Mouse (Mus musculus) hindbrain, embryonic 15.5 days (tissue): ENCODE measurements around the gene Gckr. TPM values are rescaled to one million over a fixed set of nuclear protein-coding genes. Genes with fewer than 3 reads are reported as not detected.
"Not testable (repeated sequence)": the region's sequence is repeated elsewhere in the genome, so short reads cannot be mapped to it uniquely, and the experiment has no call there.

ENCODE experiments used
- ATAC-seq: fragments of 200-750 bp; cut with Nextera tagmentation; 2 replicates; pipeline ENCODE4 v1.8.0; 2017; ENCODE audit warnings: low read depth, moderate number of reproducible peaks, moderate TSS enrichment; ENCODE audit not compliant: low FRiP score
- H3K27ac ChIP-seq: fragments of 300-500 bp; sonication (generic); replicated peaks from 2 replicates; pipeline ENCODE4 v1.5.1; 2015; ENCODE audit warnings: mild to moderate bottlenecking, inconsistent platforms
- H3K27me3 ChIP-seq: fragments of 300-500 bp; sonication (generic); 2 replicates; pipeline ENCODE4 v1.6.1; 2015; ENCODE audit warnings: control low read depth, inconsistent platforms
- H3K36me3 ChIP-seq: fragments of 300-500 bp; sonication (generic); 2 replicates; pipeline ENCODE4 v1.6.1; 2015; ENCODE audit warnings: control low read depth, inconsistent platforms
- H3K4me1 ChIP-seq: fragments of 300-500 bp; sonication (generic); replicated peaks from 2 replicates; pipeline ENCODE4 v1.6.1; 2015; ENCODE audit warnings: control low read depth, inconsistent platforms
- H3K4me2 ChIP-seq: fragments of 300-500 bp; sonication (generic); 2 replicates; pipeline ENCODE4 v1.6.1; 2015; ENCODE audit warnings: moderate library complexity, mild to moderate bottlenecking, inconsistent platforms
- H3K4me3 ChIP-seq: fragments of 300-500 bp; sonication (generic); 2 replicates; pipeline ENCODE4 v1.5.1; 2015; ENCODE audit warnings: mild to moderate bottlenecking, inconsistent platforms
- H3K9ac ChIP-seq: fragments of 300-500 bp; sonication (generic); 2 replicates; pipeline ENCODE4 v1.6.1; 2015; ENCODE audit warnings: inconsistent platforms
- H3K9me3 ChIP-seq: fragments of 300-500 bp; sonication (generic); 2 replicates; pipeline ENCODE4 v1.6.1; 2016; ENCODE audit warnings: control low read depth, inconsistent platforms
- WGBS: fragments of 180-500 bp; shearing (Covaris S2); methylation state at CpG from one replicate; pipeline ENCODE4 v1.1.7; 2015; 5-methylcytosine and 5-hydroxymethylcytosine counted together
- polyA plus RNA-seq: library from polyadenylated mRNA; unstranded; fragments of >200 nt; fragmentation: Nextera tagmentation; extraction: Ambion mirVana; gene quantifications from 2 replicates; pipeline ENCODE4 v1.2.1, GENCODE M21; 2015

The Gckr gene
- polyA plus RNA-seq, 1 experiment from 2014 or later, result 0.19 TPM

DNA sequence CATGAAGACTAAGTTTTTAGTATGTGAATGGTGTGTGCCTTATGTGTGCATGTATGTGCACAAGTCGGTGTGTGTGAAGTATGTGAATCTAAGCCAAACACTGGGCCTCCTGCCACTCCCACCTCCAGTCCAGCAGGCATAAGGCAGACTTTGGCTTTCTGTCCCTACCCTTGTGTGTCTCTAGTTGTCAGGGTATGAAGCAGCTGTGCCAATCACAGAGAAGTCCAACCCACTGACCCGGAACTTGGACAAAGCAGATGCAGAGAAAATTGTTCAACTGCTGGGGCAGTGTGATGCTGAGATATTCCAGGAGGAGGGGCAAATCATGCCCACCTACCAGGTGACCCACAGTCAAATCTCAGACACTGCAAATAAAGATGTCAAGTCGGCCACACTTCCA is 738 bp downstream of the Gckr start:
- no peaks in the 10 kb centered on the region for H3K27me3 ChIP-seq
- no peak overlapping the region for H3K9ac ChIP-seq
- H3K9me3 ChIP-seq, result no peaks in the 10 kb centered on the region
- H3K4me3 ChIP-seq, result no peak overlapping the region
- peaks cover 17% of the 10 kb centered on the region for H3K4me1 ChIP-seq
- H3K4me2 ChIP-seq, result no peak overlapping the region
- H3K36me3 ChIP-seq, result no peaks in the 10 kb centered on the region; the same call in 1 of the 2 replicates
- ATAC-seq, result no peak
- H3K27ac ChIP-seq, result no peak overlapping the region
- 85% methylated on average over 3 of the region's 3 CpGs for WGBS

DNA sequence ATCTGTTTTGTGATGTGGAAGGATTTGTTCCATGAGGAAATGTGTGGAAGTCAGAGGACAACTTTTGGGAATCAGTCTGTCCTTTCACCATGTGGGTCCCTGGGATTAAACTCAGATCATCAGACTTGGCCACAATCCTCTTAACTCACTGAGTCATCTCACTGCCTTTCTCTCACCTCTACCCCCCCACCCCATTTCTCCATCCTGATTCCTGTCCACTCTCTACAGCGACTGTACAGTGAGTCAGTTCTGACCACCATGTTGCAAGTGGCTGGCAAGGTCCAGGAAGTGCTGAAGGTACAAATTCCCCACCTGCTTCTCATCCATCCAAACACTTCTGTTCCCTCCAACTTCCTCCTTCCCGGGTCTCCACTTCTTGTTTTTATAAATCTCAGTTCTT is 1.2 kb downstream of the Gckr start:
- no peak for ATAC-seq
- 65% methylated on average over 2 of the region's 2 CpGs for WGBS
- Histone ChIP-seq H3K4me1 (peaks cover 16% of the 10 kb centered on the region), H3K9me3 (no peaks in the 10 kb centered on the region), H3K36me3 (no peaks in the 10 kb centered on the region), H3K9ac (no peak overlapping the region), H3K27me3 (no peaks in the 10 kb centered on the region), H3K4me3 (no peak overlapping the region), H3K27ac (no peak overlapping the region), H3K4me2 (no peak overlapping the region)

DNA sequence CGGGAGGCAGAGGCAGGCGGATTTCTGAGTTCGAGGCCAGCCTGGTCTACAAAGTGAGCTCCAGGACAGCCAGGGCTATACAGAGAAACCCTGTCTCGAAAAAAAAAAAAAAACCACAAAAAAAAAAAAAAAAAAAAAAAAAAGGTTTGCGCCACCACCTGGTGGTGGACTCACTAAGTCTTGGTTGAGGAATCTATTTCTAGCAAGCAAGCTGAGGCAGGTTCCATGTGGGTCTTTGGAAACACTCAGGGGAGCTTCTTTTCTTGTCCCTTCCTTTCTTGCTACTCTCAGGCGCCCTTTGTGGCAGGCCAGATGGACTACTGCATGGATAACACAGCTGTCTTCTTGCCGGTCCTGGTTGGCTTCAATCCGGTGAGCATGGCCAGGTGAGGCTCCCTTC is 4.6 kb downstream of the Gckr start:
- Histone ChIP-seq H3K36me3 (no peaks in the 10 kb centered on the region), H3K4me2 (no peak overlapping the region), H3K4me1 (no peaks in the 10 kb centered on the region), H3K27ac (no peak overlapping the region), H3K9me3 (no peaks in the 10 kb centered on the region), H3K4me3 (no peak overlapping the region), H3K27me3 (no peaks in the 10 kb centered on the region), H3K9ac (no peak overlapping the region)
- ATAC-seq, result no peak
- 79% methylated on average over 8 of the region's 8 CpGs for WGBS

DNA sequence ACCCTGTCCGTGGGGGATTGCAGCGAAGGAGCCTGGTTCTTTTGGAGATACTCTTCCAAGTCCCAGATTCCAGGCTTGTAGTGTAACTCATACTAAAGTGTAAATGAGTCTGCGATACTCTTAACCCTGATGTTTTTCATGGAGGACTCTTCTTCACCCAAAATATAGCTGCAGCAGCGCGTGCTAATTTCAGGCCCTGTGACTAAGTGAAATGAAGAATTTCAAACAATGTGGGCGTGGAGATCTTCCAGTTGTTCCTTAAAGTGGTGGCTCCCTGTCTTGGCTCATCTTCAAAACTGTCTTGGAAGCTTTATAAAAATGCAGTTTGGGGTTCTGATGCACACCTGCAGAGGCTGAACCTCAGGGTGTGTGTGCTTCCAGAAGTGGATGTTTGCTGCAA is 5.8 kb downstream of the Gckr start:
- no peak overlapping the region for H3K9ac ChIP-seq
- no peak overlapping the region for H3K27ac ChIP-seq
- no peak overlapping the region for H3K4me3 ChIP-seq
- no peak overlapping the region for H3K4me2 ChIP-seq
- 90% methylated on average over 6 of the region's 6 CpGs for WGBS
- no peaks in the 10 kb centered on the region for H3K27me3 ChIP-seq
- H3K4me1 ChIP-seq, result no peaks in the 10 kb centered on the region
- ATAC-seq, result no peak
- H3K9me3 ChIP-seq, result no peaks in the 10 kb centered on the region
- no peaks in the 10 kb centered on the region for H3K36me3 ChIP-seq

DNA sequence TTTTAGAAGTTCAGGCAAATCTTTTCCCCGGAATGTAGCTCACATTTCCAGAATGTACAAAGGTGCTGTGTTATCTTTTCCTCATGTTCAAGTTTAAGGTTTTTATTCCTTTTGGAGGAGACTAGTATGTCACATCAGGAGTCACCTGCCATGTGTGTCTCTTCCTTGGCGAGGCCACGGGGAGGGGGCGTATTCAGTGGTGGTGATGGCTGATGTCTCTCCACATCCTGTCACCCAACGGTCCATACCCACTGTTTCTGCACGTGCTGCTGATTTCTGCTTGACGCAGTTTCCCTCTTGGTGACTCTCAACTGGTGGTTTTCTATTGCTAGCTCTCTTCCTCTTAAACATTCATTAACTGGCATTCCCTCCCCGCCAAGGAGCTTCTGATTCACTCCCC is 15.6 kb downstream of the Gckr start:
- Histone ChIP-seq H3K27ac (no peak overlapping the region), H3K36me3 (no peaks in the 10 kb centered on the region), H3K4me2 (no peak overlapping the region), H3K4me1 (no peaks in the 10 kb centered on the region), H3K4me3 (no peak overlapping the region), H3K27me3 (no peaks in the 10 kb centered on the region), H3K9me3 (no peaks in the 10 kb centered on the region), H3K9ac (no peak overlapping the region)
- no peak for ATAC-seq
- WGBS, result 86% methylated on average over 8 of the region's 8 CpGs

DNA sequence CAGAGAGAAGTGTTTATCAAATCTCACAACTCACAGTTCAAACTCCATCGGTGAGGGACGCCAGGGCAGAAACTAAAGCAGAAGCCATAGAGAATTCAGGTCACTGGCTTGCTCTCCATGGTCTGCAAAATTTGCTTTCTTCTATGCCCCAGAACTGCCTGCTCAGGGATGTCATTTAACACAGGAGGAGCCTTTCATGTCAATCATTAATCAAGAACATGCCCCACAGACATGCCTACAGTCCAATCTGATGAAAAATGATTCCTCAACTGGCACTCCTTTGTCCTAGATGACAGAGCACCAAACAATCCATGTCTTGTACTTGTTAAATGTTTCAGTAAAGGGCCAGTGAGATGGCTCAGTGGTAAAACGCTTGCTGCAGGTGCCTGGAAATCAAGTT is 25.5 kb downstream of the Gckr start:
- H3K4me1 ChIP-seq, result no peaks in the 10 kb centered on the region
- 83% methylated on average over 3 of the region's 3 CpGs for WGBS

DNA sequence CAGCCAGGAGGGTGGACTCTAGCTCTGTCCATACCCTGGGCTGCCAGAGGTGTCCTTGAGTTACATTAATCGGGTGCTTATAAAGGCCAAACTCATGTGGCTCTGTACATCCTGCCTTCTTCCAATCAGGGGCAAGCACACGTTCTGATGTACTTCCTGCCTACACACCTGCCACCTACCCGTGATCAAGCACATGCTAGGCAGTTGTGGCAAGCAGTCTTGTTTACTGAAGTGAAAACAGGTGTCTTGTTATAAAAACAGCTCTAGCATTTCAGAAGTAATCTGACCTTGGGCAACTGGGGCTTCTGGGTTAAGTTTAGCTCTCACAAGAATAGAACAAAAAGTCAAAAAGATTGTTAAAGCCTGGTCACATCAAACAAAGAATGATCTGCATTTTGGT is 26.8 kb downstream of the Gckr start:
- no peak for ATAC-seq
- Histone ChIP-seq H3K4me1 (no peaks in the 10 kb centered on the region), H3K36me3 (no peaks in the 10 kb centered on the region), H3K4me2 (no peak overlapping the region), H3K9ac (no peak overlapping the region), H3K27me3 (no peaks in the 10 kb centered on the region), H3K9me3 (no peaks in the 10 kb centered on the region), H3K27ac (no peak overlapping the region), H3K4me3 (no peak overlapping the region)
- 71% methylated on average over 3 of the region's 3 CpGs for WGBS

More for the DNA sequence above, 25.5 kb downstream of the Gckr start:
- no peaks in the 10 kb centered on the region for H3K27me3 ChIP-seq
- no peaks in the 10 kb centered on the region for H3K36me3 ChIP-seq
- H3K9me3 ChIP-seq, result no peaks in the 10 kb centered on the region
- H3K4me3 ChIP-seq, result no peak overlapping the region
- no peak overlapping the region for H3K4me2 ChIP-seq
- H3K9ac ChIP-seq, result no peak overlapping the region
- no peak for ATAC-seq
- H3K27ac ChIP-seq, result no peak overlapping the region

DNA sequence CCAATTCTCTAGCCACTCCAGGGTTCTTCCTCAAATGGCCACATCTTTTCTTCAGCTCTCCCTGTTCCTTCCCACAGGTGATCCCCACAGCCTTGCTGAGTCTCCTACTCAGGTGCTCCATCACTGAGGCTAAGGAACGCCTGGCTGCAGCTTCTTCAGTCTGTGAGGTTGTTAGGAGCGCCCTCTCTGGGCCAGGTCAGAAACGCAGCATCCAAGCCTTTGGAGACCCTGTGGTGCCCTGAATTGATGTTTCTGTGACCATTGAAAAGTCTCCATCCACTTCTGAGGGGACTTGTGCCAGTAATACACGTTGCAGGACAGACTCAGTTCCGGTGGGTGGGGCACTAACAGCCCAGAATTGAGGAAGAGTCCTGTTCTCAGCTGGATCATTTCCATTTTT is 29.6 kb downstream of the Gckr start:
- WGBS, result 25% methylated on average over 5 of the region's 5 CpGs
- no peaks in the 10 kb centered on the region for H3K9me3 ChIP-seq
- H3K27ac ChIP-seq, result no peak overlapping the region
- H3K27me3 ChIP-seq, result no peaks in the 10 kb centered on the region
- H3K4me3 ChIP-seq, result no peak overlapping the region
- no peaks in the 10 kb centered on the region for H3K4me1 ChIP-seq
- ATAC-seq, result no peak
- no peaks in the 10 kb centered on the region for H3K36me3 ChIP-seq
- no peak overlapping the region for H3K4me2 ChIP-seq
- H3K9ac ChIP-seq, result no peak overlapping the region

DNA sequence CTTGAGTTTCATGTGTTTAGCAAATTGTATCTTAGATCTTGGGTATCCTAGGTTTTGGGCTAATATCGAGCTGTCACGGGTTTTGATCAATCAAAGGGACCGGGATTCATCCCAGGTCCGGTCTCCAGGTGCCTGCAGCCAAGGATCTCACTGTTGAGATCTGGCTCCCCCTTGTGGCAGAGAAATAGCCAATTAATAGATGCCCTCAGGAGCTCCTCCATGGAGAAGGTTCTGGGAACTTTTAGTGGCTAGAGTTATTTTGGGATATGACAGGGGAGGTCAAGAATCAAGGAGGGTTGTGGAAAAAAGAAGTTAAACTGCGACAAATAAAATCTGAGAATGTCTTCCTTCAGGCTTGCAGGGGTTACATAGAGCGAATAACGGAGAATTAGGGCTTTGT is 31.0 kb downstream of the Gckr start:
- ATAC-seq, result no peak
- no peaks in the 10 kb centered on the region for H3K27me3 ChIP-seq
- H3K4me2 ChIP-seq, result no peak overlapping the region
- no peaks in the 10 kb centered on the region for H3K4me1 ChIP-seq
- WGBS, result 36% methylated on average over 7 of the region's 7 CpGs
- no peak overlapping the region for H3K4me3 ChIP-seq
- no peak overlapping the region for H3K27ac ChIP-seq
- no peaks in the 10 kb centered on the region for H3K36me3 ChIP-seq
- H3K9ac ChIP-seq, result no peak overlapping the region
- no peaks in the 10 kb centered on the region for H3K9me3 ChIP-seq

DNA sequence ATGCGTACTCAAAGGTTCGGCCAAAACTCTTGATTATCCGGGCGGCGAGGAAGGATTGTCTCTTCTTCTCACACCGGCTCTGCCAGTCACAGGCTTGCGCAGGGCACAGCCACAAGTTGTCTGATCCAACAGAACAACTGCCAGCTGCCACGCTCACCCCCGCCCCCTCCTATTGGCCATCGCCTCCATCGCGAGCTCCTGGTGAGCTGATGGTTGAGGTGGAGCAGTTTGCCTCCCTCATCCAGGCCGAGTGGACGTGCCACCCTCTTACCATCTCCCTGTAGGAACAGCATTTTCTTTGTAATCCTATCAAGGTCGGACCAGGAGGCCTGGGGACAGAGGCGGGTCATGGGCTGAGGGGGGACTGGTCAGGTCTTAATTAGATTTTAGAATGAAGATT is 60.3 kb downstream of the Gckr start:
- 80% methylated on average over 16 of the region's 16 CpGs for WGBS
- not testable (repeated sequence) for ATAC-seq, H3K36me3 ChIP-seq, H3K9me3 ChIP-seq, H3K4me2 ChIP-seq, H3K27me3 ChIP-seq, H3K9ac ChIP-seq, H3K4me3 ChIP-seq, H3K27ac ChIP-seq, H3K4me1 ChIP-seq

DNA sequence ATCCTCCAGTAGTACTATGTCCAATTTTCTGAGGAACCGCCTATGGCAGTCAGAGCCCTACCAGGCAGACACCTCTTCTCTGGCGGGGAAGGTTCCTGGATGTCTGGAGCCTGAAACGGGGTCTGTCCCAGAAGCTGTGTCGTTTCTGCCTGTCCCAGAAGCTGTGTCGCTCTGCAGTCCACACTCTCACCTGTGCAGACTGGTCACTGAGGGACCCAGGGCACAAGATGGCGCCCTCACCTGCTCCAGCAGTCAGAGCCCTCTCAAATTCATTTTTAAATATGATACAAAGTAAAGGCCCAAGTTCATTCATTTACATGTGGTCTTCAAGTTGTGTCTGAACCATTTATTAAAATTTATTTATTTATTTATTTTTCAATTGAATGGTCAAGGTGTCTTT is 63.7 kb downstream of the Gckr start:
- Histone ChIP-seq H3K27me3 (no peaks in the 10 kb centered on the region), H3K36me3 (no peaks in the 10 kb centered on the region), H3K9ac (no peak overlapping the region), H3K4me2 (no peak overlapping the region), H3K4me1 (no peaks in the 10 kb centered on the region), H3K4me3 (no peak overlapping the region), H3K9me3 (no peaks in the 10 kb centered on the region), H3K27ac (no peak overlapping the region)
- no peak for ATAC-seq
- 81% methylated on average over 6 of the region's 6 CpGs for WGBS
